Mouse (Mus musculus): Measurements from ENCODE around the gene Tcf7. TPM values are rescaled to one million over a fixed set of nuclear protein-coding genes. Genes with fewer than 3 reads are reported as not detected.

The Tcf7 gene
- polyA plus RNA-seq (2012; rRNA removed), result 6.5 and 7.3 TPM in 2 replicates

GRCm38 (mm10) chr11:52282774-52283595, at the start of gene Tcf7:
Gene Tcf7 (minus strand): TSS chr11:52283014.

GRCm38 (mm10) chr11:52231606-52232541, 50.9 kb downstream of the Tcf7 start, which contains the start of gene Skp1a:
Gene Skp1a (plus strand): TSS chr11:52231995.

GRCm38 (mm10) chr11:52213887-52214286, 68.9 kb downstream of the Tcf7 start, which contains the start of gene Olfr1371:
Gene Olfr1371 (minus strand): TSS chr11:52213987.

Other genes starting within 250 kb of the Tcf7 start
- 120 and 123 TPM in 2 replicates for gene Ppp2ca, start 184.3 kb downstream of the Tcf7 start, polyA plus RNA-seq (2012; rRNA removed)
- gene Olfr1373, start 137.5 kb downstream of the Tcf7 start, polyA plus RNA-seq (2012; rRNA removed), result not detected in 2 replicates
- not detected in 2 replicates for gene Olfr1371, start 69.0 kb downstream of the Tcf7 start, polyA plus RNA-seq (2012; rRNA removed)
- 327 and 336 TPM in 2 replicates for gene Skp1a, start 51.0 kb downstream of the Tcf7 start, polyA plus RNA-seq (2012; rRNA removed)
- gene Vdac1, start 77.8 kb upstream of the Tcf7 start, polyA plus RNA-seq (2012; rRNA removed), result 233 and 238 TPM in 2 replicates
- 84.7 and 89.1 TPM in 2 replicates for gene 9530068E07Rik, start 113.4 kb upstream of the Tcf7 start, polyA plus RNA-seq (2012; rRNA removed)

Data from central nervous system, embryonic 18 days (tissue).